Mouse (Mus musculus): ENCODE measurements at regions not wholly inside any gene's neighbourhood (a gene's known extent, or its start where the extent isn't known, plus 50 kb on each side); places are given as distances from the start of the nearest gene placed in this dataset.

- no peak for TF ChIP-seq CTCF (IDR thresholded peaks at IDR 0.05; ENCODE audit: low read depth, low read length)
- TF ChIP-seq EP300 (IDR thresholded peaks at IDR 0.05; ENCODE audit: insufficient read depth, low read depth, low read length) = no peak
- TF ChIP-seq POLR2A (IDR thresholded peaks at IDR 0.05; ENCODE audit: insufficient read depth, low read length) = no peak
Observed at GRCm38 (mm10) chr9:11377586-11377985, 473.0 kb upstream of the Cntn5 start.
